Mouse (Mus musculus) G1E (cell line): Measurements from ENCODE around the gene Tirap.

ENCODE experiments used
- CTCF ChIP-seq: IDR thresholded peaks from 2 replicates; pipeline ENCODE4 v1.5.1; 2012; ENCODE audit warnings: low read depth, low read length, inconsistent platforms, mixed read lengths
- GATA1 ChIP-seq: IDR thresholded peaks from 2 replicates; pipeline ENCODE4 v1.6.1; 2012; ENCODE audit warnings: borderline replicate concordance, low read length, inconsistent platforms, mixed read lengths
- GATA2 ChIP-seq: IDR thresholded peaks from 2 replicates; pipeline ENCODE4 v1.6.1; 2012; ENCODE audit warnings: low read depth, low read length, inconsistent platforms, borderline replicate concordance
- POLR2AphosphoS5 ChIP-seq: IDR thresholded peaks from 2 replicates; pipeline ENCODE4 v1.6.1; 2012; ENCODE audit warnings: low read depth, low read length, inconsistent platforms; ENCODE audit not compliant: insufficient replicate concordance

DNA sequence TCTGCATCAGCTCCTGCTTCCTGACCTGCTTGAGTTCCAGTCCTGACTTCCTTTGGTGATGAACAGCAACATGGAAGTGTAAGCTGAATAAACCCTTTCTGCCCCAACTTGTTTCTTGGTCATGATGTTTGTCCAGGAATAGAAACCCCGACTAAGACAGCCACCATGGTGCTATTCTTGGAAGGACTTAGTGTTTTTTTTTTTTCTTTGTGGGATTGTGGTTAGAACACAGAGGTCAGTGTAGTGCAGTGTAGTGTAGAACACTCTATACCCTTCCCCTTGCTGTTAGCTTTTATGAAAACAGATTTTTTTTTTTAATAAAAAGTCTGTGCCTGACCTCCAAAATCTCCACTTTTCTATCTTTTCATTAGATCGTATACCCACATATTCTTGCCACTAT, 17.3 kb downstream of the Tirap start:
- TF ChIP-seq CTCF (no peak), POLR2AphosphoS5 (no peak), GATA2 (no peak), GATA1 (no peak)
